Mouse (Mus musculus) forebrain, embryonic 15.5 days (tissue): ENCODE data around the gene Csad. TPM values are rescaled to one million over a fixed set of nuclear protein-coding genes. Genes with fewer than 3 reads are reported as not detected.

Source experiments
- ATAC-seq: fragments of 200-750 bp; cut with Nextera tagmentation; replicated peaks from 2 replicates; pipeline ENCODE4 v1.8.0; 2017; ENCODE audit warnings: mild to moderate bottlenecking, moderate TSS enrichment, moderate library complexity
- H3K27ac ChIP-seq: fragments of 300-500 bp; sonication (generic); replicated peaks from 2 replicates; pipeline ENCODE4 v1.5.1; 2015; ENCODE audit warnings: mild to moderate bottlenecking, inconsistent platforms
- H3K27me3 ChIP-seq: fragments of 300-500 bp; sonication (generic); 2 replicates; pipeline ENCODE4 v1.6.1; 2015; ENCODE audit warnings: inconsistent platforms
- H3K36me3 ChIP-seq: fragments of 300-500 bp; sonication (generic); 2 replicates; pipeline ENCODE4 v1.6.1; 2015; ENCODE audit warnings: mild to moderate bottlenecking, inconsistent platforms
- H3K4me1 ChIP-seq: fragments of 300-500 bp; sonication (generic); 2 replicates; pipeline ENCODE4 v1.6.1; 2015; ENCODE audit warnings: inconsistent platforms
- H3K4me2 ChIP-seq: fragments of 300-500 bp; sonication (generic); replicated peaks from 2 replicates; pipeline ENCODE4 v1.6.1; 2015; ENCODE audit warnings: mild to moderate bottlenecking, inconsistent platforms
- H3K4me3 ChIP-seq: fragments of 300-500 bp; sonication (generic); 2 replicates; pipeline ENCODE4 v1.5.1; 2015; ENCODE audit warnings: mild to moderate bottlenecking, inconsistent platforms
- H3K9ac ChIP-seq: fragments of 300-500 bp; sonication (generic); replicated peaks from 2 replicates; pipeline ENCODE4 v1.6.1; 2015; ENCODE audit warnings: mild to moderate bottlenecking, inconsistent platforms
- H3K9me3 ChIP-seq: fragments of 300-500 bp; sonication (generic); 2 replicates; pipeline ENCODE4 v1.6.1; 2016; ENCODE audit warnings: inconsistent platforms
- WGBS: fragments of 180-500 bp; shearing (Covaris S2); methylation state at CpG from one replicate; pipeline ENCODE4 v1.1.7; 2015; ENCODE audit warnings: mixed read lengths; 5-methylcytosine and 5-hydroxymethylcytosine counted together
- polyA plus RNA-seq: library from polyadenylated mRNA; unstranded; fragments of >200 nt; fragmentation: Nextera tagmentation; extraction: Ambion mirVana; gene quantifications from 2 replicates; pipeline ENCODE4 v1.2.1, GENCODE M21; 2015

Gene Csad
- polyA plus RNA-seq, 1 experiment from 2014 or later, result 44.2 TPM

DNA sequence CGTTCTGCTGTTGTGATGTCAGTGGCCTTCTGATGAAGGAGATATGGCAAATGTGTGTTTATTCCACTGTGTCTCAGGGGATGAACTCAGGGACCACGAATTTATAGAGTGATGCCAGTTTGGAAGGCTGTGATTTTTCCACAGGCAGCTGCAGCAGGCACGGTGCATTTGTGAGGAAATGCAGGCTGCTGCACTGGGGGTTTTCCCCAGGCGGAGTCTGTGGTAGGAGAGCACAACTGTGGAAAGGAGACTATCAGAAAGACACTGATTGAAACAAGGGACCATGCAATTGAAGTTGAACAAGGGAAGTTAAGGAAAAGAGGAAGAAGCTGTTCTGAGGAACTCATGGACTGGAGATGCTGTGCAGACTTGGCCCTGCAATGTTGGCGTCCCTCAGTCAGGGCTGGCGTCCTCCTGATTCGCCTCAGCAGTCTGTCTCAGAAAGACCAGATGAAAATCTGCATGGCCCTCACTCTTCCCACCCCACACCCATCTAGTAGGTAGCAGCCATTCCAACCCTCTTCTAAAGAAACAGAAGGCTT lies 12.2 kb downstream of the Csad start:
- Histone ChIP-seq H3K4me1 (no peaks in the 10 kb centered on the region), H3K4me2 (no peak overlapping the region), H3K9me3 (no peaks in the 10 kb centered on the region), H3K36me3 (no peaks in the 10 kb centered on the region), H3K27ac (no peak overlapping the region), H3K27me3 (no peaks in the 10 kb centered on the region), H3K9ac (no peak overlapping the region), H3K4me3 (no peak overlapping the region)
- 81% methylated on average over 7 of the region's 7 CpGs for WGBS
- no peak for ATAC-seq

DNA sequence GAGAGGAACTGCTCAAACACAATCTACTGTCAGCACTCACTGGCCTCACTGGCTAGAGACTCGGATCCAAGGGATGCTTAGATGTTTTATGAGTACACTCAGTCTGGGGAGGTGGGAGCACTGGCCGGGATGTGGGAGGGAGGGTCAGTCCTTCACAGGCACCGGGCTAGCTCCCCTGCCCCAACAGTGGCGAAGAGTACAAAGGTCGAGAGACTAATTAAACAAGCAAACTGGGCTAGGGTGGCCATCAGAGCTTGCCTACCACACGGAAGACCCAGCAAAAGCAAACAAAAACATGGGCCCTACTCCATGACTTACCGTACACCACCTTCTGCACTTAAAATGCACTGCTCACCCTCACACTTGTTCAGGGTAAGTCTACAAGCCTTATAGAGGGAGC lies 12.8 kb downstream of the Csad start:
- Histone ChIP-seq H3K4me3 (no peak overlapping the region), H3K9ac (no peak overlapping the region), H3K27me3 (no peaks in the 10 kb centered on the region), H3K27ac (no peak overlapping the region), H3K9me3 (no peaks in the 10 kb centered on the region), H3K4me1 (no peaks in the 10 kb centered on the region), H3K4me2 (no peak overlapping the region), H3K36me3 (no peaks in the 10 kb centered on the region)
- 80% methylated on average over 7 of the region's 7 CpGs for WGBS
- ATAC-seq, result no peak

DNA sequence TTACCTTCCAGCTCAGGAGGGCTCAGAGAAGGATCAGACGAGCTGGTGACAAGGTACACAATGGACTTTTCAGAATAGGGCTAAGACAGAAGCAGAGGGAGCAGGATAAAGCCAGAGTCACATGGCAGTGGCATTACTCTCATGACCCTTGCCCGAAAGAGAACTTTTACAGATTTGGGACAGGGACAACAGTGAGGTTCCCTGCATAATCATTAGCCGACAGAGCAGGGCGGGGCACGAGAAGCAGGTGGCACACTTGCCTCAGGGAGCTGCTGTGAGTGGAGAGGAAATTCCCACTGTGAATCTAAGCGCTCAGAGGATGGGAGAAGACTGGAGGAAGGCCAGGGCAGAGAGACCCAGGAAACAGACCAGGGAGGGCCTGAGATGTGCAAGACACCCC lies 15.6 kb downstream of the Csad start:
- Histone ChIP-seq H3K4me1 (no peaks in the 10 kb centered on the region), H3K27ac (no peak overlapping the region), H3K4me3 (no peak overlapping the region), H3K27me3 (no peaks in the 10 kb centered on the region), H3K9me3 (no peaks in the 10 kb centered on the region), H3K4me2 (no peak overlapping the region), H3K9ac (no peak overlapping the region), H3K36me3 (no peaks in the 10 kb centered on the region)
- no peak for ATAC-seq
- 54% methylated on average over 6 of the region's 6 CpGs for WGBS

DNA sequence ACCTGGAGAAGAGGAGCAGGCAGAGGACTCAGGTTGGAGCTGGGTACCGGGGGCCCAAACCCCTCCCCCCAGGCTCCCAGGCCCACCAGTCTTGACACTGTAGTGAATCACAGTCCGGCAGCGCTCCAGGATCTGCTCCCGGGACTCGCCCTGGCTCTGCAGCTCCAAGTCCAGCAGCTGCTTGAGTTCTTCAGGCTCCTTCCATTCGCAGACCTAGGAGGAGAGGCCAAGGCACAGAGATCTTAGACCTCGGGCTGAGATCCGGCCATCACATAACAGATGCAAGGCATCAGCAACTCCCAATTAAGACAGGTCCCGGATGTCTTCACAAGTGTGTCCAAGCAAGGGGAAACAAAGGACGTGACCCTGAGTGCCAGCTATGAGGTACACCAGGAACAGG lies 16.4 kb downstream of the Csad start:
- H3K4me2 ChIP-seq, result no peak overlapping the region
- H3K36me3 ChIP-seq, result no peaks in the 10 kb centered on the region
- no peak overlapping the region for H3K4me3 ChIP-seq
- H3K27ac ChIP-seq, result no peak overlapping the region
- H3K9me3 ChIP-seq, result no peaks in the 10 kb centered on the region
- ATAC-seq, result no peak
- H3K4me1 ChIP-seq, result no peaks in the 10 kb centered on the region
- WGBS, result 90% methylated on average over 10 of the region's 10 CpGs
- no peaks in the 10 kb centered on the region for H3K27me3 ChIP-seq
- no peak overlapping the region for H3K9ac ChIP-seq

- Histone ChIP-seq H3K4me3 (no peak overlapping the region), H3K36me3 (no peaks in the 10 kb centered on the region), H3K27me3 (no peaks in the 10 kb centered on the region), H3K27ac (no peak overlapping the region), H3K9ac (no peak overlapping the region), H3K9me3 (no peaks in the 10 kb centered on the region), H3K4me1 (no peaks in the 10 kb centered on the region), H3K4me2 (no peak overlapping the region)
- WGBS, result 81% methylated on average over 11 of the region's 11 CpGs
- no peak for ATAC-seq
Observed at GRCm38 (mm10) chr15:102186239-102186638, 18.3 kb downstream of the Csad start.

- H3K9ac ChIP-seq, result no peak overlapping the region
- no peaks in the 10 kb centered on the region for H3K4me1 ChIP-seq
- ATAC-seq, result no peak
- no peak overlapping the region for H3K27ac ChIP-seq
- no peak overlapping the region for H3K4me3 ChIP-seq
- H3K36me3 ChIP-seq, result no peaks in the 10 kb centered on the region
- 83% methylated on average over 3 of the region's 3 CpGs for WGBS
- H3K9me3 ChIP-seq, result no peaks in the 10 kb centered on the region
- no peaks in the 10 kb centered on the region for H3K27me3 ChIP-seq
- H3K4me2 ChIP-seq, result no peak overlapping the region
Observed at GRCm38 (mm10) chr15:102183076-102183475, 21.4 kb downstream of the Csad start.

- no peaks in the 10 kb centered on the region for H3K9me3 ChIP-seq
- 92% methylated on average over 14 of the region's 14 CpGs for WGBS
- ATAC-seq, result no peak
Observed at GRCm38 (mm10) chr15:102179924-102180323, 24.6 kb downstream of the Csad start.

GRCm38 (mm10) chr15:102179106-102179505 lies 25.4 kb downstream of the Csad start:
- no peak for ATAC-seq
- no peak overlapping the region for H3K9ac ChIP-seq
- H3K9me3 ChIP-seq, result no peaks in the 10 kb centered on the region; the same call in 1 of the 2 replicates
- no peak overlapping the region for H3K4me3 ChIP-seq
- H3K4me2 ChIP-seq, result no peak overlapping the region
- no peaks in the 10 kb centered on the region for H3K36me3 ChIP-seq
- no peaks in the 10 kb centered on the region for H3K4me1 ChIP-seq
- WGBS, result 76% methylated on average over 9 of the region's 9 CpGs
- H3K27ac ChIP-seq, result no peak overlapping the region
- H3K27me3 ChIP-seq, result no peaks in the 10 kb centered on the region

More at GRCm38 (mm10) chr15:102179924-102180323, 24.6 kb downstream of the Csad start:
- H3K27me3 ChIP-seq, result no peaks in the 10 kb centered on the region
- no peak overlapping the region for H3K4me2 ChIP-seq
- no peak overlapping the region for H3K9ac ChIP-seq
- no peak overlapping the region for H3K4me3 ChIP-seq
- no peaks in the 10 kb centered on the region for H3K4me1 ChIP-seq
- H3K36me3 ChIP-seq, result no peaks in the 10 kb centered on the region
- no peak overlapping the region for H3K27ac ChIP-seq

DNA sequence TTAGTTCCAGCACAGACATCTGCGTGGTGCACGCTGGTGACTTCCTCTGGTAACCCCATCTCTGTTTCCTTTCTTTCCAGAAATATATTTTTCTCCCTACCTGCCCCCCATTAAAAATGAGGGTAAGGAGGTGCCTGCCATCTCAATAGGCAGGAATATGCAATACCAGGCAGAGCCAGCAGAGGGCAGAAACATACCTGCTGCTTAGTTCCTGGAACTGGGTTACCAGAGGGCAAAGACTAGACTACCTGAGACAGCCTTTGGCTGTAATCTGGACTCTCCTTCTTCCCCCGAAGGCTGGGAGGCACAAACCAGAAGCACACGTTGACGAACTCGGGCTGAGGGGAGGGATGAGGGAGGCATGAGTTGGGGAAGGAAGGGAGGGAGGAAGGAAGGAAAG lies 26.2 kb downstream of the Csad start:
- Histone ChIP-seq H3K27me3 (no peaks in the 10 kb centered on the region), H3K9ac (no peak overlapping the region), H3K4me3 (no peak overlapping the region), H3K4me2 (no peak overlapping the region), H3K9me3 (no peaks in the 10 kb centered on the region; the same call in 1 of the 2 replicates), H3K27ac (no peak overlapping the region), H3K4me1 (no peaks in the 10 kb centered on the region), H3K36me3 (no peaks in the 10 kb centered on the region)
- WGBS, result 18% methylated on average over 6 of the region's 6 CpGs
- ATAC-seq, result no peak

- no peaks in the 10 kb centered on the region for H3K36me3 ChIP-seq
- 84% methylated on average over 8 of the region's 8 CpGs for WGBS
- no peaks in the 10 kb centered on the region for H3K4me1 ChIP-seq
- no peak for ATAC-seq
- H3K9me3 ChIP-seq, result no peaks in the 10 kb centered on the region; the same call in 1 of the 2 replicates
- no peak overlapping the region for H3K4me3 ChIP-seq
- no peak overlapping the region for H3K9ac ChIP-seq
- H3K27me3 ChIP-seq, result no peaks in the 10 kb centered on the region
- H3K4me2 ChIP-seq, result no peak overlapping the region
- no peak overlapping the region for H3K27ac ChIP-seq
Observed at GRCm38 (mm10) chr15:102177417-102177816, 27.1 kb downstream of the Csad start.

DNA sequence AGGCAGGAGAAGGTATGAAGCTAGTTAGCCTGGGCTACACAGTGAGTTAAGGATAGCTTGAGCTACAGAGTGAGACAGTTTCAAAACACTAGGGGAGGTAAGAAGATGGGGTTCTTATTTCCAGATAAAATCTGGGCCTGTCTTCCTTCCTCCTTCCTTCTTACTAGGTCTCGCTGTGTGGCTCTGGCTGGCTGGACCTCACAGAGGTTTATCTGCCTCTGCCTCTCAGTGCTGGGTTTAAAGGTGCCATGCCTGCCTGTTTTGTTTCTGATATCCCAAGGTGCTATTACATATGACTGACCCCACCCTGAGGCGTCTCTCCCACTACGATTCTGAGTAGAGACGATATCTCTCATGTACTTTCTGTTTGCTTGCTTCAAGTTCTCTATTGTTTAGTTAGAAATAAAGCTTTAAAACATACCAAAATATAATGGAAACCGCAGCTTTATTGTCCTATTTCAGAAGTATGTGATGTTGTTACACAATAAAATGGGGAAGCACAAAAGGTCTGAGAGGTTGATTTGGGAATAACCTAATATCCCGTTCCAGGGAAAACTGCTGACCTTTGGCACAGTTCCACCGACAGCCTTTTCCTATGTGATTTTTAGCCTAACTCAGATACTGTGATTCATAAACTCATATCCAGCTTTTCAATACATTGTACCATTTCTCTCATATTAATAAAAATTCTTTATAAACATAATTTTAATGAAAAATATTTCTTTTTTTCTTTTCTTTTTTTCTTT lies 27.8 kb downstream of the Csad start:
- ATAC-seq, result no peak
- no peak overlapping the region for H3K4me3 ChIP-seq
- no peaks in the 10 kb centered on the region; the same call in 1 of the 2 replicates for H3K9me3 ChIP-seq
- H3K9ac ChIP-seq, result no peak overlapping the region
- no peak overlapping the region for H3K27ac ChIP-seq
- H3K4me1 ChIP-seq, result no peaks in the 10 kb centered on the region
- H3K27me3 ChIP-seq, result no peaks in the 10 kb centered on the region
- no peaks in the 10 kb centered on the region for H3K36me3 ChIP-seq
- H3K4me2 ChIP-seq, result no peak overlapping the region
- WGBS, result 87% methylated on average over 7 of the region's 7 CpGs

GRCm38 (mm10) chr15:102175736-102176319 lies 28.7 kb downstream of the Csad start:
- no peak for ATAC-seq

More at GRCm38 (mm10) chr15:102175736-102176319, 28.7 kb downstream of the Csad start:
- Histone ChIP-seq H3K4me1 (no peaks in the 10 kb centered on the region), H3K27me3 (no peaks in the 10 kb centered on the region), H3K27ac (no peak overlapping the region), H3K9me3 (no peaks in the 10 kb centered on the region; the same call in 1 of the 2 replicates), H3K36me3 (no peaks in the 10 kb centered on the region), H3K4me2 (no peak overlapping the region), H3K4me3 (no peak overlapping the region), H3K9ac (no peak overlapping the region)
- WGBS, result 90% methylated on average over 16 of the region's 16 CpGs
